Mouse (Mus musculus) kidney, embryonic 16.5 days (tissue): Measurements from ENCODE around the gene Ackr1. TPM values are rescaled to one million over a fixed set of nuclear protein-coding genes. Genes with fewer than 3 reads are reported as not detected.

Experiments used
- ATAC-seq: fragments of 200-750 bp; cut with Nextera tagmentation; 2 replicates; pipeline ENCODE4 v1.8.0; 2017; ENCODE audit warnings: moderate TSS enrichment; ENCODE audit not compliant: low FRiP score, low TSS enrichment
- H3K27ac ChIP-seq: fragments of 300-500 bp; sonication (generic); 2 replicates; pipeline ENCODE4 v1.5.1; 2014; ENCODE audit warnings: low read length
- H3K27me3 ChIP-seq: fragments of 300-500 bp; sonication (generic); 2 replicates; pipeline ENCODE4 v1.6.1; 2014; ENCODE audit warnings: low read length, control low read depth, mixed read lengths; ENCODE audit not compliant: insufficient read depth
- H3K36me3 ChIP-seq: fragments of 300-500 bp; sonication (generic); 2 replicates; pipeline ENCODE4 v1.6.1; 2014; ENCODE audit warnings: low read length, control low read depth, mixed read lengths; ENCODE audit not compliant: insufficient read depth
- H3K4me1 ChIP-seq: fragments of 300-500 bp; sonication (generic); 2 replicates; pipeline ENCODE4 v1.6.1; 2014; ENCODE audit warnings: low read length, control low read depth, mixed read lengths; ENCODE audit not compliant: insufficient read depth
- H3K4me2 ChIP-seq: fragments of 300-500 bp; sonication (generic); replicated peaks from 2 replicates; pipeline ENCODE4 v1.6.1; 2014; ENCODE audit warnings: low read depth, low read length
- H3K4me3 ChIP-seq: fragments of 300-500 bp; sonication (generic); 2 replicates; pipeline ENCODE4 v1.5.1; 2014; ENCODE audit warnings: mild to moderate bottlenecking, low read length
- H3K9ac ChIP-seq: fragments of 300-500 bp; sonication (generic); replicated peaks from 2 replicates; pipeline ENCODE4 v1.6.1; 2014; ENCODE audit warnings: low read length
- H3K9me3 ChIP-seq: fragments of 300-500 bp; sonication (generic); 2 replicates; pipeline ENCODE4 v1.6.1; 2016; ENCODE audit warnings: low read length, control low read depth
- WGBS: fragments of 180-500 bp; shearing (Covaris S2); extraction: QIAGEN DNeasy Blood & Tissue Kit; methylation state at CpG from one replicate; pipeline ENCODE4 v1.1.7; 2014; 5-methylcytosine and 5-hydroxymethylcytosine counted together
- polyA plus RNA-seq: library from polyadenylated mRNA; unstranded; fragments of >200 nt; fragmentation: Nextera tagmentation; extraction: Ambion mirVana; gene quantifications from 2 replicates; pipeline ENCODE4 v1.2.1, GENCODE M21; 2015

Gene Ackr1
- polyA plus RNA-seq, result 0.45 and 0.75 TPM in 2 replicates

GRCm38 (mm10) chr1:173333312-173334253 lies at the start of gene Ackr1:
Gene Ackr1, minus strand, starts transcription at chr1:173333750.
- Histone ChIP-seq H3K9me3 (no peaks in the 10 kb centered on the region), H3K4me3 (no peak within 1 kb of the TSS), H3K9ac (no peak within 1 kb of the TSS), H3K36me3 (no peaks in the 10 kb centered on the region), H3K27me3 (no peaks in the 10 kb centered on the region), H3K27ac (no peak within 1 kb of the TSS), H3K4me2 (no peak within 1 kb of the TSS), H3K4me1 (no peaks in the 10 kb centered on the region)
- peak; percentile 40; the same call in 1 of the 2 replicates for ATAC-seq
- WGBS, result 61% methylated on average over 9 of the region's 9 CpGs

GRCm38 (mm10) chr1:173381436-173381835 lies 47.9 kb upstream of the Ackr1 start:
- no peak overlapping the region for H3K27ac ChIP-seq
- H3K4me1 ChIP-seq, result no peaks in the 10 kb centered on the region
- H3K4me2 ChIP-seq, result no peak overlapping the region
- H3K9me3 ChIP-seq, result no peaks in the 10 kb centered on the region
- no peak overlapping the region for H3K4me3 ChIP-seq
- no peaks in the 10 kb centered on the region for H3K36me3 ChIP-seq
- ATAC-seq, result no peak
- no peak overlapping the region for H3K9ac ChIP-seq
- H3K27me3 ChIP-seq, result no peaks in the 10 kb centered on the region
- 84% methylated on average over 6 of the region's 6 CpGs for WGBS

GRCm38 (mm10) chr1:173377380-173378112 lies 44.0 kb upstream of the Ackr1 start:
- no peak for ATAC-seq
- Histone ChIP-seq H3K4me2 (no peak overlapping the region), H3K27ac (no peak overlapping the region), H3K27me3 (no peaks in the 10 kb centered on the region), H3K9me3 (no peaks in the 10 kb centered on the region), H3K4me1 (no peaks in the 10 kb centered on the region), H3K9ac (no peak overlapping the region), H3K36me3 (no peaks in the 10 kb centered on the region), H3K4me3 (no peak overlapping the region)
- 33% methylated on average over 13 of the region's 13 CpGs for WGBS

GRCm38 (mm10) chr1:173374020-173374419 lies 40.5 kb upstream of the Ackr1 start:
- no peak overlapping the region for H3K4me2 ChIP-seq
- no peak overlapping the region for H3K9ac ChIP-seq
- H3K4me3 ChIP-seq, result no peak overlapping the region
- no peaks in the 10 kb centered on the region for H3K36me3 ChIP-seq
- no peaks in the 10 kb centered on the region for H3K9me3 ChIP-seq
- WGBS, result 88% methylated on average over 7 of the region's 7 CpGs
- H3K4me1 ChIP-seq, result no peaks in the 10 kb centered on the region
- ATAC-seq, result no peak
- peaks cover 10% of the 10 kb centered on the region for H3K27me3 ChIP-seq
- H3K27ac ChIP-seq, result no peak overlapping the region

GRCm38 (mm10) chr1:173371586-173371985 lies 38.0 kb upstream of the Ackr1 start:
- no peak overlapping the region for H3K9ac ChIP-seq
- no peak overlapping the region for H3K4me2 ChIP-seq
- peaks cover 13% of the 10 kb centered on the region; the same call in 1 of the 2 replicates for H3K4me1 ChIP-seq
- no peak overlapping the region for H3K27ac ChIP-seq
- no peaks in the 10 kb centered on the region for H3K9me3 ChIP-seq
- H3K4me3 ChIP-seq, result no peak overlapping the region
- H3K36me3 ChIP-seq, result no peaks in the 10 kb centered on the region
- H3K27me3 ChIP-seq, result peaks cover 32% of the 10 kb centered on the region
- 82% methylated on average over 6 of the region's 6 CpGs for WGBS
- ATAC-seq, result no peak

- Histone ChIP-seq H3K27ac (no peak overlapping the region), H3K36me3 (no peaks in the 10 kb centered on the region), H3K4me1 (peaks cover 14% of the 10 kb centered on the region; the same call in 1 of the 2 replicates), H3K4me3 (no peak overlapping the region), H3K4me2 (no peak overlapping the region), H3K9ac (no peak overlapping the region), H3K9me3 (no peaks in the 10 kb centered on the region), H3K27me3 (peaks cover 44% of the 10 kb centered on the region)
- 71% methylated on average over 6 of the region's 6 CpGs for WGBS
- ATAC-seq, result no peak
These were observed 36.9 kb upstream of the Ackr1 start for GRCm38 (mm10) chr1:173370456-173370855.

GRCm38 (mm10) chr1:173369611-173370010 lies 36.1 kb upstream of the Ackr1 start:
- Histone ChIP-seq H3K9ac (no peak overlapping the region), H3K4me3 (no peak overlapping the region), H3K36me3 (no peaks in the 10 kb centered on the region), H3K27ac (no peak overlapping the region), H3K4me2 (no peak overlapping the region), H3K27me3 (peaks cover 49% of the 10 kb centered on the region), H3K9me3 (no peaks in the 10 kb centered on the region), H3K4me1 (peaks cover 14% of the 10 kb centered on the region; the same call in 1 of the 2 replicates)
- no peak for ATAC-seq
- WGBS, result 77% methylated on average over 2 of the region's 2 CpGs

- H3K36me3 ChIP-seq, result no peaks in the 10 kb centered on the region
- peak within 1 kb of the TSS; percentile 82 for H3K4me2 ChIP-seq
- H3K4me1 ChIP-seq, result peaks cover 14% of the 10 kb centered on the region; the same call in 1 of the 2 replicates
- H3K27me3 ChIP-seq, result peaks cover 52% of the 10 kb centered on the region
- 0% methylated on average over 42 of the region's 46 CpGs for WGBS
- peak within 1 kb of the TSS; percentile 6 for H3K9ac ChIP-seq
- H3K27ac ChIP-seq, result no peak within 1 kb of the TSS
- peak; percentile 81 for ATAC-seq
- H3K9me3 ChIP-seq, result no peaks in the 10 kb centered on the region
- peak within 1 kb of the TSS; percentile 43 for H3K4me3 ChIP-seq
These were observed 34.0 kb upstream of the Ackr1 start, which contains the start of gene Cadm3 for GRCm38 (mm10) chr1:173367356-173368046. Gene Cadm3, minus strand, starts transcription at chr1:173367695.

- Histone ChIP-seq H3K36me3 (no peaks in the 10 kb centered on the region), H3K9me3 (no peaks in the 10 kb centered on the region), H3K27ac (no peak overlapping the region), H3K9ac (peak overlapping the region; percentile 6), H3K4me2 (peak overlapping the region; percentile 82), H3K4me3 (peak overlapping the region; percentile 43), H3K4me1 (peaks cover 14% of the 10 kb centered on the region; the same call in 1 of the 2 replicates), H3K27me3 (peaks cover 52% of the 10 kb centered on the region)
- ATAC-seq, result peak; percentile 24; the same call in 1 of the 2 replicates
- under 1% methylated on average over 31 of the region's 31 CpGs for WGBS
These were observed 33.3 kb upstream of the Ackr1 start for GRCm38 (mm10) chr1:173366701-173367355.
